Mouse (Mus musculus) urinary bladder, postnatal 4 days (tissue): ENCODE results near the gene Gfra4.
A peak's percentile ranks its signal among the peaks of the same experiment; 100 is the strongest.
"Not testable (repeated sequence)": the region's sequence is repeated elsewhere in the genome, so short reads cannot be mapped to it uniquely, and the experiment has no call there.

Experiments
- DNase-seq, 2 experiments: peaks; one replicate each; pipeline ENCODE4 v3.0.0; 2021 to 2022; ENCODE audit warnings: low spot score in 2 of 2

Gfra4 gene

DNA sequence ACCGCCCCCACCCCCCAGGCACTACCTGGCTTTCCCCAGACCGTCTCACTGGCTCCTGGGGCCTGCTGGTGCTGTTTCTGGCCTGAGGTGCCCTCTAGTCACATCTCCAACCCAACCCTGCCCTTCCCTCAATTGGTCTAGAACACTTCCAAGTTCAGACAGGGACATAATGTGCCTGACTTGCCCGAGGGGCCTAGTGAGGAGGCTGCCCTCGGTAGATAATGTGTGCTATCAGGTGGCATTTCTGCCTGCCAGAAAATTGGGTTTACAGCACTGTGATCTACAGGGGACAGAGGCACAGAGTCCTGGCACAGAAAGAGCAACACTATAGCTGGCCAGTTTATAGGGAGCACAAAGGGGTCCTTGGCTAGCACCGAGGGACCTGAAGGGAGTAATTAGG lies 9.2 kb upstream of the Gfra4 start:
- DNase-seq, result no peak

GRCm38 (mm10) chr2:131046025-131046424 lies 3.1 kb upstream of the Gfra4 start:
- DNase-seq, result no peak

DNA sequence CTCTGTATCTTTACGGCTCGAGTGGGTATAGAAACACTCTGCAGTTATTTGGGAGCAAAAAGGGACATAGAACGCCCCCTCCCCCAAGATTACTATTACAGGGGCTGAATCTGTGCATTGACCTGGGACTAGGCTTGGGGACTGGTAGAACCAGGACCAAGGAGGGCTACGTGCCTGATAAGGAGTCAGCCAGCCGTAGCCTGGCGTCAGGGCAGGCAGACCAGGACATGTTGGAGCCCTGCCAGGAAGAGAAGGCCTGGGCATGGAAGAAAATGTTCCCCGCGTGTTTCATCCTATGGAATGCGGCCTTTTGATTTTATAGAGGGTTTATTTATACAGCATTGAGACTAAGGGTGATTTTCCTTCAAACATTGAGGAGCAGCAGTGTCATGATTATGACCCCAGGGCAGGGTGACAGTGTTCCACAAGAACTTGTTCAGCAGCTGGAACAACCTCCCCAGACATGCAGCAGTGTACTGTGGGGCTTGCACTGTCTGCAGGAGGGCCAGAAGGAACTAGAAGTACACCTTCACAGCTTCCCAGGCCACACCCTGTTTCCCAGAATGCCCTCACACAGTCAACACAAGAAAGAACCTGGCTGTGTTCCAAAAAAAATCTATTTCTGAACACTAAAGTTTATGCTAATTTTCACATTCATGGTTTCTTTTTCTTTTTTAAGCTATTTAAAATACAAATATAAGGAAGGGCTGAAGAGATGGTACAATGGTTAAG lies 2.3 kb upstream of the Gfra4 start:
- DNase-seq, result no peak

- DNase-seq, result no peak
Observed at GRCm38 (mm10) chr2:131044354-131044852, 1.5 kb upstream of the Gfra4 start.

DNA sequence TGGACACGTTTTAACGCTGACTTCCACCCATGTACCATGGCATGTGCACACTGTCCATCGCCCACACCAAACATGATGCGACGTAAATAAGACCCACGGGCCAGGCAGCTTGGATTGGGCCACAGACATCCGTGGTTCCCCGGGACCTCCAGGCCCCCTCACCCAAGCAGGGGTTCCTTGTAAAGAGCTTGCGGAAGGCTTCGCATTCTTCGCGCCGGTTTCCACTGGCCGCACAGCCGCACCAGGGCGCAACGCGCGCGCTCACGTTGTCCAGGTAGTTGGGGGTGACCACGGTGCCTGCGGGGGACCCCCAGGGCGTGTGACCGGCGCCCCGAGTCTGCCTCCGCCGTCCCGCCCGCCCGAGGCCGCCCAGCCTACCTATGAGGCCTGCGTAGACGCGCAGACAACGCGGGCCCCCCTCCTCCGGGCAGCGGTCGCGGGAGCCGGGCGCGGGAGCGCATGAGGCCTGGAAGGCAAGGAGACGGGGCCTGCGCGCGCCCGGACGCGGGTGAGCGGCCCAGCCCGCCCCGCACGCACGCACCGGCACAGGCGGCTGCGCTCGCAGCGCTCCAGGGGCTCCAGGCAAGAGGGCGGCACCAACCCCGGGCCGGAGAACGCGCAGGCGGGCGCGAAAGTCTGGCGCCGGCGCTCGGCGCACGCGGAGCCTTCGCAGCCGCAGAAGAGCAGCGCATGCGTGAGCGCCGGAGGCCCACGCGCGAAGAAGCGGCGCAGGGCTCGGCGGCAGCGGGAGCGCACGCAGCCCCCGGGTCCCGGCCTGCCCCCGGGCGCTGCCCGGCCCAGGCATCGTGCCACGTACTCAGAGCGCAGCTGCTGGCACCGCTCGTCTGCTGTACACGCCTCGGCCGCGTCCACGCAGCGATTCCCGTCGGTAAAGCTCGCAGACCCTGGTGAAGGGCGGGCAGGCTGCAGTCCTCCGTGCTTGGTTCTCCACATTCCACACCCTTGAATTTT lies 1.7 kb downstream of the Gfra4 start:
- DNase-seq, result peak in 1 of 2 experiments; percentile 46

DNA sequence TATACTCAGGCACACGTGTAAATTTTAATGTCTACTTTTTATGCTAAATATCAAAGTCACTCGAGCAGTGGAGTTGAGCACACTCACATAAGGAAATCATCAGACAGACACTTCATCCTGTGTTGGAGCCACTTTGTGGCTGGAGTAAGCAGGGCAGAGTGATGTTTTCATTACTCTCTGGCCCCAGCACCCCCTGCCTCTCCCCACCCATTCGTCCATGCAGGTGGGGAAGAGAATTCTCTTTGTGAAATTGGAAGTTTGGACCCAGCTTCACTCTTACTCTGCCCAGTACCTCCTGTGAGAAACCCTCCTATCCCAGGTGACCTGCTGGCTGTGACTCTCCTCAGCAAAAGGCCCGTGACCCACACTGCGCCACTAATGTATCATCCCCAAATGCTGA lies 4.2 kb downstream of the Gfra4 start:
- DNase-seq, result no peak

DNA sequence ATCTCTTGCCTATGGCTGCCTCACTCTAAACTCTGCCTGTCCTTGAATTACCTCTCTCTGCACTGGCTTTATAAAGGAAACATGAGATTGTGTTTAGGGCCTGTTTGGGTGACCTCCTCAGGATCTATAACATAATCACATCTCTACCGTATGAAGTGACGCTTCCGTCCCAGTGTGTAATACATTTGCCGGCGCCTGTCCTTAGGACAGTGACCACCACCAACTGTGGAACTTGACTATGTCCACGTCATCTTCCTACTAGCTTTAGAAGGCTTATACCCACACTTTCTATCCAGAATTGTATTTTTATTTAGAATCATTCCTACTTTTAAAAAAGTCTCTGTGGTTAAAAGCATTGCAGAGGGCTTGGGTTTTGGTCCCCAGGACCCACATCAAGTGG lies 4.7 kb downstream of the Gfra4 start:
- no peak for DNase-seq

GRCm38 (mm10) chr2:131037226-131037990 lies 5.5 kb downstream of the Gfra4 start:
- DNase-seq, result no peak

DNA sequence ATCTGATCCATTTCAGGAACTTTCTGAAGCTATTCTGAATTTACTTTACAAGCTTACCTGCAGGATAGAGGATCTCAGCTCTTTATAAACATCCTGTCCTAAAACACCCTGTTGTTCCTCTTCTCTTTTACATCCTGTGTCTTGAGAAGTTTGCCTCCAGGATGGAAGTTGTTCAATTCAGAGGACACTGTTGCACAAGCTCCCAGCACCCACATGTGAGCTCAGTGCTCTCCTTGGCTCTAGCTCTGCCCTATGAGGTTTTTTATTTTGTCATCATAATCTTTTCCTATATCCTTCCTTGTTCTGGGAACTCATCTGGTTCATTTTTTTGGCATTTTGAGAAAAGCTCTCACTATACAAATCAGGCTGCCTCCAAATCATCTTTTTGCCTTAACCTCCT lies 6.1 kb downstream of the Gfra4 start:
- DNase-seq, result no peak

DNA sequence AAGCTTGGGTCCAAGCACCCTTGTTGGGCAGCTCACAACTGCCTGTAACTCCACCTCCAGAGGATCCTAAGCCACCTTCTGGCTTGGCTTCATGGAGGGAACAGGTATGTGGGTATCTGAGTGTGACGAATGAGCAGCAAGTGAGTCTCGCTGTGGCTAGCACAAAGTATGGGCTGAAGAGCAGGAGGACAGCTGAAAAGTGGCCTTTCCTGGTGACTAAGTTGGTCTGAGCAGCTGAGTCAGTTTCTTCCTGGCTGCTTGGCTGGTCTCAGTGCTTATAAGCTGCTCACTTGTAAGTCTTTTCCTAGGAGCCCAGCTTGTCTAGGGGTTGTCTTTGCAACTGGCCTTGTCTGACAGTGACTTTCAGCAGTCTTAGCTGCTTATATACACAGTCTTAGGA lies 6.5 kb downstream of the Gfra4 start:
- DNase-seq, result no peak

GRCm38 (mm10) chr2:131031406-131031805 lies 11.5 kb downstream of the Gfra4 start:
- DNase-seq, result not testable (repeated sequence)

DNA sequence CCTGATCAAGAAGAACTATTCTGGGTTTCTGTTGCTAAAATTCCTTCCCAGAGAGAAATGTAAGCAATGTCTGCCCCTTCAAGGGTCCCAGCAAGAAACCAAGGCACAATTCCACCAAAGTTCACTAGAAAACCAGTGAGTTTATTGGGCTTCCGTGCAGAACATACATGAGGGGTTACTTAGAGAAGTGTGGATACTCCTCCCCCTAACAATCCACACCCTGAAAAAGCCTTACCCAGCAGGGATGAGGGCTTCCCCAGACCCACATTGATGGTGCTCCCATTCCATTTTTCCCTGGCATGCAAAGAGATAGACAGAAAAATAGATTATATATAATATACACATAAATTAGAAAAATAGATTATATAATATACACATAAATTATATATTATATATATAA lies 11.9 kb downstream of the Gfra4 start:
- no peak for DNase-seq

- no peak for DNase-seq
Observed at GRCm38 (mm10) chr2:131030561-131030960, 12.3 kb downstream of the Gfra4 start.

DNA sequence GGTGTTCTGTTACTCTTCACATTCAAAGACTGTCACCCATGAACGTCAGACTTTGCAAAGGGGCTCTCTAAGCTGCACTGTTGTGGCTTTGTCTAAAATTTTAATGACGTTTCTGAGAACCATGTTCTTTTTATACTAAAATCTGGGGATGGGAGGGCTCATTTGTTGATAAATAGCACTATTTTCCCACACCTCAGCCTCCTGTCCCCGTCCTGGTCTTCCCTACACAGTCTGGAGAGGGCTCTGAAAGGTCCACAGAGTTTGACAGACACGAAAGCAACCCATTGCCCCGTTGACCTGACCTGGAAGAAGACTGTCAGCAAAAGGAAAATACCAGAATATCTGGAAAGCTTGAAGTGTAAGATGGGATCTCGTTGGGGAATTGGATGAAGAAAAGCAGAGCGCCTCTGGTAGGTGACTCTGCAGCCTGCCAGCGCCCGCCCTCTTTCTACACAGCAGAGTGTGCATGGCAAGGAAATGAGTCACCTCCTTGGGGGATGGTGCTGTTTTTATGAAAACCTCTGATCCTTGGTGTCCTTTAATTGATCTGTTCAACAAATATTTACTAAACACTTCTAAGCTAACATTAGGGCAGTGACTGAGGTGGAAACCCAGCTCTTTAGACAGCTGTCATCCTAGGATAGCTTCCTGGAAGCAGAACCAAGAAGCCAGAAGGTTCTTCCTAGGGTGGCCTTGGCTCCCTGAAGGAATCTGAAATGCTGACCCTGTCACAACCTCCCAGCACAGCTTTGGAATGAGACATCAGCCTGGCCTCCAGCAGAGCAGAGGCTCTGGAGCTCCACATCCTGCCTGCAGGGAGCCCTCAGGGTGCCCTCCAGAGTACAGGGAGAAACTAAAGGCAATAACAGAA lies 13.6 kb downstream of the Gfra4 start:
- no peak for DNase-seq

DNA sequence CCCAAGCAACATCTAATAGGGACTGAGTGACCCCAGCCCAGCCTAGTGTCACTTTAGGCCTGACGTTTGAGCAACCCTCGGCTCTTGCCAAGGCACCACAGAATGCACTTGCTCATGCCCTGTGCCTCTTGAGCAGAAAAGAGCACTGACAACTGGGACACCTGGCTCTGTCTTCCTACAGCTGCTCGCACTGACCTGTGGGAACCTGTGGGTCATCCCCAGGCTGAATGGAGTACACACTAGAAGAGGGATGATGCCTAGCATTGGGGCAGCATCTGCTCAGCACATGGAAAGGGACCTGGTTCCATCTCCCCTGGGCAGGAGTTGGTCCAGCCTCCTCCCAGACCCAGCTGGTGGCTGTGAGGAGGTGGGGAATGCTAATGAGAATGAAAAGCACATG lies 15.9 kb downstream of the Gfra4 start:
- no peak for DNase-seq

GRCm38 (mm10) chr2:131025230-131025629 lies 17.7 kb downstream of the Gfra4 start:
- no peak for DNase-seq

GRCm38 (mm10) chr2:131010566-131010965 lies 32.3 kb downstream of the Gfra4 start:
- DNase-seq, result no peak

GRCm38 (mm10) chr2:131009123-131009522 lies 33.8 kb downstream of the Gfra4 start:
- no peak for DNase-seq

DNA sequence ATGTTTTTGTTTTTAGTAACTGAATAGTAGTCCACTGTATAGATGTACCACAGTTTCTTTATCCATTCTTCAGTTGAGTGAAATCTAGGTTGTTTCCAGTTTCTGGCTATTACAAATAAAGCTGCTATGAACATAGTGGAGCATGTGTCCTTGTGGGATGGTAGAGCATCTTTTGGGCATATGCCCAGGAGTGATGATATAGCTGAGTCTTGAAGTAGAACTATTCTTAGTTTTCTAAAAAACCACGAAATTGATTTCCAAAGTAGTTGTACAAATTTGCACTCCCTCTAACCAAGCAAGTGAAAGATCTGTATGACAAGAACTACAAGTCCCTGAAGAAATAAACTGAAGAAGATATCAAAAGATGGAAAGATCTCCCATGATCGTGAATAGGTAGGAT lies 50.1 kb downstream of the Gfra4 start:
- no peak for DNase-seq
